Mouse (Mus musculus) forebrain, embryonic 16.5 days (tissue): Measurements from ENCODE around the gene Diaph3. TPM values are rescaled to one million over a fixed set of nuclear protein-coding genes. Genes with fewer than 3 reads are reported as not detected.

Experiments used
- ATAC-seq: fragments of 200-750 bp; cut with Nextera tagmentation; 2 replicates; pipeline ENCODE4 v1.8.0; 2017; ENCODE audit warnings: mild to moderate bottlenecking, moderate library complexity
- H3K27ac ChIP-seq: fragments of 300-500 bp; sonication (generic); 2 replicates; pipeline ENCODE4 v1.5.1; 2014; ENCODE audit warnings: low read length, control low read depth
- H3K27me3 ChIP-seq: fragments of 300-500 bp; sonication (generic); replicated peaks from 2 replicates; pipeline ENCODE4 v1.6.1; 2014; ENCODE audit warnings: low read length; ENCODE audit not compliant: control insufficient read depth, insufficient read depth
- H3K36me3 ChIP-seq: fragments of 300-500 bp; sonication (generic); 2 replicates; pipeline ENCODE4 v1.6.1; 2014; ENCODE audit not compliant: control insufficient read depth, insufficient read depth
- H3K4me1 ChIP-seq: fragments of 300-500 bp; sonication (generic); replicated peaks from 2 replicates; pipeline ENCODE4 v1.6.1; 2014; ENCODE audit warnings: low read length; ENCODE audit not compliant: control insufficient read depth, insufficient read depth
- H3K4me2 ChIP-seq: fragments of 300-500 bp; sonication (generic); 2 replicates; pipeline ENCODE4 v1.6.1; 2014; ENCODE audit warnings: mild to moderate bottlenecking, low read length, control low read depth
- H3K4me3 ChIP-seq: fragments of 300-500 bp; sonication (generic); replicated peaks from 2 replicates; pipeline ENCODE4 v1.5.1; 2014; ENCODE audit warnings: mild to moderate bottlenecking, low read length, control low read depth
- H3K9ac ChIP-seq: fragments of 300-500 bp; sonication (generic); replicated peaks from 2 replicates; pipeline ENCODE4 v1.6.1; 2014; ENCODE audit warnings: low read depth, low read length, control low read depth
- H3K9me3 ChIP-seq: fragments of 300-500 bp; sonication (generic); 2 replicates; pipeline ENCODE4 v1.6.1; 2016; ENCODE audit warnings: low read length; ENCODE audit not compliant: control insufficient read depth
- WGBS: fragments of 180-500 bp; shearing (Covaris S2); extraction: QIAGEN DNeasy Blood & Tissue Kit; methylation state at CpG from one replicate; pipeline ENCODE4 v1.1.7; 2014; 5-methylcytosine and 5-hydroxymethylcytosine counted together
- polyA plus RNA-seq: library from polyadenylated mRNA; unstranded; fragments of >200 nt; fragmentation: Nextera tagmentation; extraction: Ambion mirVana; gene quantifications from 2 replicates; pipeline ENCODE4 v1.2.1, GENCODE M21; 2015

The Diaph3 gene
- polyA plus RNA-seq, 1 experiment from 2014 or later, result 5.0 TPM

GRCm38 (mm10) chr14:87051187-87051586 is 89.8 kb downstream of the Diaph3 start:
- WGBS, result 89% methylated on average over 5 of the region's 5 CpGs
- Histone ChIP-seq H3K4me3 (no peak overlapping the region), H3K9me3 (no peaks in the 10 kb centered on the region), H3K27me3 (no peaks in the 10 kb centered on the region), H3K36me3 (no peaks in the 10 kb centered on the region), H3K4me1 (no peaks in the 10 kb centered on the region), H3K27ac (no peak overlapping the region), H3K4me2 (no peak overlapping the region), H3K9ac (no peak overlapping the region)
- no peak for ATAC-seq

- Histone ChIP-seq H3K9ac (no peak overlapping the region), H3K4me2 (no peak overlapping the region), H3K27me3 (no peaks in the 10 kb centered on the region), H3K4me3 (no peak overlapping the region), H3K9me3 (no peaks in the 10 kb centered on the region), H3K4me1 (no peaks in the 10 kb centered on the region), H3K36me3 (no peaks in the 10 kb centered on the region), H3K27ac (no peak overlapping the region)
- 29% methylated on average over 5 of the region's 5 CpGs for WGBS
- ATAC-seq, result no peak
Measured at GRCm38 (mm10) chr14:87044401-87044806, 96.6 kb downstream of the Diaph3 start.

GRCm38 (mm10) chr14:87020240-87020639 is 120.8 kb downstream of the Diaph3 start:
- no peaks in the 10 kb centered on the region for H3K36me3 ChIP-seq
- H3K27me3 ChIP-seq, result no peaks in the 10 kb centered on the region
- no peak overlapping the region for H3K4me3 ChIP-seq
- no peaks in the 10 kb centered on the region for H3K9me3 ChIP-seq
- no peak overlapping the region for H3K4me2 ChIP-seq
- no peak for ATAC-seq
- no peak overlapping the region for H3K27ac ChIP-seq
- no peak overlapping the region for H3K9ac ChIP-seq
- no peaks in the 10 kb centered on the region for H3K4me1 ChIP-seq
- WGBS, result 94% methylated on average over 10 of the region's 10 CpGs

- WGBS, result 68% methylated on average over 3 of the region's 3 CpGs
- no peak overlapping the region for H3K4me2 ChIP-seq
- H3K9me3 ChIP-seq, result no peaks in the 10 kb centered on the region
- H3K4me3 ChIP-seq, result no peak overlapping the region
- ATAC-seq, result no peak
- no peak overlapping the region for H3K27ac ChIP-seq
- H3K9ac ChIP-seq, result no peak overlapping the region
- no peaks in the 10 kb centered on the region for H3K4me1 ChIP-seq
- H3K27me3 ChIP-seq, result no peaks in the 10 kb centered on the region
- no peaks in the 10 kb centered on the region for H3K36me3 ChIP-seq
Measured at GRCm38 (mm10) chr14:87019687-87020086, 121.3 kb downstream of the Diaph3 start.

- 72% methylated on average over 4 of the region's 4 CpGs for WGBS
- H3K4me1 ChIP-seq, result no peaks in the 10 kb centered on the region
- no peaks in the 10 kb centered on the region for H3K36me3 ChIP-seq
- no peak for ATAC-seq
- no peak overlapping the region for H3K27ac ChIP-seq
- no peaks in the 10 kb centered on the region for H3K9me3 ChIP-seq
- H3K27me3 ChIP-seq, result no peaks in the 10 kb centered on the region
- no peak overlapping the region for H3K4me3 ChIP-seq
- no peak overlapping the region for H3K4me2 ChIP-seq
- H3K9ac ChIP-seq, result no peak overlapping the region
Measured at GRCm38 (mm10) chr14:86997318-86997717, 143.7 kb downstream of the Diaph3 start.

- H3K4me1 ChIP-seq, result no peaks in the 10 kb centered on the region
- ATAC-seq, result no peak
- 20% methylated on average over 1 of the region's 1 CpGs for WGBS
- no peaks in the 10 kb centered on the region for H3K27me3 ChIP-seq
- no peak overlapping the region for H3K9ac ChIP-seq
- no peak overlapping the region for H3K4me2 ChIP-seq
- H3K36me3 ChIP-seq, result no peaks in the 10 kb centered on the region
- no peaks in the 10 kb centered on the region for H3K9me3 ChIP-seq
- no peak overlapping the region for H3K4me3 ChIP-seq
- H3K27ac ChIP-seq, result no peak overlapping the region
Measured at GRCm38 (mm10) chr14:86951169-86951568, 189.9 kb downstream of the Diaph3 start.

- Histone ChIP-seq H3K27me3 (no peaks in the 10 kb centered on the region), H3K9ac (no peak overlapping the region), H3K27ac (no peak overlapping the region), H3K9me3 (no peaks in the 10 kb centered on the region), H3K36me3 (no peaks in the 10 kb centered on the region), H3K4me3 (no peak overlapping the region), H3K4me2 (no peak overlapping the region), H3K4me1 (no peaks in the 10 kb centered on the region)
- WGBS, result 70% methylated on average over 2 of the region's 2 CpGs
- ATAC-seq, result peak; percentile 84
Measured at GRCm38 (mm10) chr14:86937953-86938352, 203.1 kb downstream of the Diaph3 start.

GRCm38 (mm10) chr14:86936424-86936823 is 204.6 kb downstream of the Diaph3 start:
- H3K27me3 ChIP-seq, result no peaks in the 10 kb centered on the region
- H3K36me3 ChIP-seq, result no peaks in the 10 kb centered on the region
- no peak for ATAC-seq
- no peak overlapping the region for H3K4me2 ChIP-seq
- no peaks in the 10 kb centered on the region for H3K4me1 ChIP-seq
- no peak overlapping the region for H3K9ac ChIP-seq
- no peaks in the 10 kb centered on the region for H3K9me3 ChIP-seq
- H3K27ac ChIP-seq, result no peak overlapping the region
- 47% methylated on average over 3 of the region's 3 CpGs for WGBS
- H3K4me3 ChIP-seq, result no peak overlapping the region

- H3K36me3 ChIP-seq, result no peaks in the 10 kb centered on the region
- no peak for ATAC-seq
- H3K27me3 ChIP-seq, result no peaks in the 10 kb centered on the region
- WGBS, result 81% methylated on average over 4 of the region's 4 CpGs
- no peak overlapping the region for H3K9ac ChIP-seq
- no peaks in the 10 kb centered on the region for H3K9me3 ChIP-seq
- no peak overlapping the region for H3K4me2 ChIP-seq
- H3K27ac ChIP-seq, result no peak overlapping the region
- no peaks in the 10 kb centered on the region for H3K4me1 ChIP-seq
- H3K4me3 ChIP-seq, result no peak overlapping the region
Measured at GRCm38 (mm10) chr14:86930763-86931162, 210.3 kb downstream of the Diaph3 start.

GRCm38 (mm10) chr14:86926827-86927226 is 214.2 kb downstream of the Diaph3 start:
- Histone ChIP-seq H3K36me3 (no peaks in the 10 kb centered on the region), H3K4me1 (no peaks in the 10 kb centered on the region), H3K4me3 (no peak overlapping the region), H3K9me3 (no peaks in the 10 kb centered on the region), H3K9ac (no peak overlapping the region), H3K27me3 (no peaks in the 10 kb centered on the region), H3K27ac (no peak overlapping the region), H3K4me2 (no peak overlapping the region)
- ATAC-seq, result no peak
- WGBS, result 7% methylated on average over 7 of the region's 7 CpGs
